Mouse (Mus musculus) embryo, embryonic 10 days (tissue): ENCODE data around the gene Gm19668.
"Not testable (repeated sequence)": the region's sequence is repeated elsewhere in the genome, so short reads cannot be mapped to it uniquely, and the experiment has no call there.

Experiments
- DNase-seq: peaks from one replicate; pipeline ENCODE4 v3.0.0-alpha.2; 2015; ENCODE audit warnings: low spot score

Gm19668 gene

GRCm38 (mm10) chr10:77798921-77799508 is at the start of gene Gm19668:
Gm19668 (minus strand) TSS chr10:77799133.
- no peak for DNase-seq

- DNase-seq, result no peak
Observed at GRCm38 (mm10) chr10:77847538-77847937, 48.6 kb upstream of the Gm19668 start.

GRCm38 (mm10) chr10:77846961-77847360 is 48.0 kb upstream of the Gm19668 start:
- DNase-seq, result no peak

GRCm38 (mm10) chr10:77846503-77846902 is 47.6 kb upstream of the Gm19668 start, which contains the start of gene Gm36176:
Gm36176 (plus strand) TSS chr10:77846803.
- no peak for DNase-seq

GRCm38 (mm10) chr10:77839006-77839405 is 40.1 kb upstream of the Gm19668 start:
- DNase-seq, result no peak

GRCm38 (mm10) chr10:77835647-77836046 is 36.7 kb upstream of the Gm19668 start, which contains the start of gene Krtap10-10:
Krtap10-10 (plus strand) TSS chr10:77835947.
- no peak for DNase-seq

GRCm38 (mm10) chr10:77826951-77827350 is 28.0 kb upstream of the Gm19668 start, which contains the start of gene Krtap10-4:
Krtap10-4 (minus strand) TSS chr10:77827095.
- no peak for DNase-seq

GRCm38 (mm10) chr10:77819203-77819602 is 20.3 kb upstream of the Gm19668 start:
- DNase-seq, result no peak

- DNase-seq, result no peak
Observed at GRCm38 (mm10) chr10:77818523-77818922, 19.6 kb upstream of the Gm19668 start.

- DNase-seq, result peak; percentile 51
Observed at GRCm38 (mm10) chr10:77815514-77815913, 16.6 kb upstream of the Gm19668 start.

- DNase-seq, result no peak
Observed at GRCm38 (mm10) chr10:77814382-77814781, 15.4 kb upstream of the Gm19668 start, which contains the start of gene Gm2696. Gm2696 (plus strand) TSS chr10:77814682.

GRCm38 (mm10) chr10:77811743-77812142 is 12.8 kb upstream of the Gm19668 start, which contains the start of gene Gm9507:
Gm9507 (minus strand) TSS chr10:77811843.
- no peak for DNase-seq

GRCm38 (mm10) chr10:77804095-77804494 is 5.2 kb upstream of the Gm19668 start:
- DNase-seq, result no peak

GRCm38 (mm10) chr10:77798164-77798920 is 591 bp downstream of the Gm19668 start:
- DNase-seq, result not testable (repeated sequence)

- DNase-seq, result no peak
Observed at GRCm38 (mm10) chr10:77797677-77798076, 1.3 kb downstream of the Gm19668 start.

- DNase-seq, result no peak
Observed at GRCm38 (mm10) chr10:77794976-77795375, 4.0 kb downstream of the Gm19668 start, which contains the start of gene Gm9639. Gm9639 (minus strand) TSS chr10:77795076.

- no peak for DNase-seq
Observed at GRCm38 (mm10) chr10:77788621-77789020, 10.3 kb downstream of the Gm19668 start.

GRCm38 (mm10) chr10:77787876-77788275 is 11.1 kb downstream of the Gm19668 start, which contains the start of gene Gm7137:
Gm7137 (minus strand) TSS chr10:77788200.
- not testable (repeated sequence) for DNase-seq

- DNase-seq, result not testable (repeated sequence)
Observed at GRCm38 (mm10) chr10:77783396-77783795, 15.5 kb downstream of the Gm19668 start.

GRCm38 (mm10) chr10:77782442-77782841 is 16.5 kb downstream of the Gm19668 start, which contains the start of gene Gm3250:
Gm3250 (minus strand) TSS chr10:77782542.
- not testable (repeated sequence) for DNase-seq

GRCm38 (mm10) chr10:77776844-77777243 is 22.1 kb downstream of the Gm19668 start, which contains the start of gene Gm7138:
Gm7138 (minus strand) TSS chr10:77776944.
- not testable (repeated sequence) for DNase-seq

- not testable (repeated sequence) for DNase-seq
Observed at GRCm38 (mm10) chr10:77772142-77772541, 26.8 kb downstream of the Gm19668 start.

GRCm38 (mm10) chr10:77771225-77771624 is 27.7 kb downstream of the Gm19668 start, which contains the start of gene Gm3238:
Gm3238 (minus strand) TSS chr10:77771325.
- DNase-seq, result not testable (repeated sequence)
